Mouse (Mus musculus) intestine, embryonic 16.5 days (tissue): ENCODE data around the gene Gpatch2. TPM values are rescaled to one million over a fixed set of nuclear protein-coding genes. Genes with fewer than 3 reads are reported as not detected.

Experiments used
- ATAC-seq: fragments of 200-750 bp; cut with Nextera tagmentation; 2 replicates; pipeline ENCODE4 v1.8.0; 2017; ENCODE audit warnings: moderate TSS enrichment, moderate library complexity
- H3K27ac ChIP-seq: fragments of 300-500 bp; sonication (generic); 2 replicates; pipeline ENCODE4 v1.5.1; 2014; ENCODE audit warnings: mild to moderate bottlenecking, low read length
- H3K27me3 ChIP-seq: fragments of 300-500 bp; sonication (generic); replicated peaks from 2 replicates; pipeline ENCODE4 v1.6.1; 2014; ENCODE audit warnings: low read length, control low read depth, mixed read lengths; ENCODE audit not compliant: control insufficient read depth, insufficient read depth
- H3K36me3 ChIP-seq: fragments of 300-500 bp; sonication (generic); 2 replicates; pipeline ENCODE4 v1.6.1; 2014; ENCODE audit warnings: low read length, control low read depth; ENCODE audit not compliant: control insufficient read depth, insufficient read depth
- H3K4me1 ChIP-seq: fragments of 300-500 bp; sonication (generic); 2 replicates; pipeline ENCODE4 v1.6.1; 2014; ENCODE audit warnings: low read length, control low read depth, mixed read lengths; ENCODE audit not compliant: control insufficient read depth, insufficient read depth
- H3K4me2 ChIP-seq: fragments of 300-500 bp; sonication (generic); 2 replicates; pipeline ENCODE4 v1.6.1; 2014; ENCODE audit warnings: low read depth, low read length, control low read depth
- H3K4me3 ChIP-seq: fragments of 300-500 bp; sonication (generic); 2 replicates; pipeline ENCODE4 v1.5.1; 2014; ENCODE audit warnings: mild to moderate bottlenecking, low read length
- H3K9ac ChIP-seq: fragments of 300-500 bp; sonication (generic); 2 replicates; pipeline ENCODE4 v1.6.1; 2014; ENCODE audit warnings: low read depth, low read length
- H3K9me3 ChIP-seq: fragments of 300-500 bp; sonication (generic); 2 replicates; pipeline ENCODE4 v1.6.1; 2016; ENCODE audit warnings: low read length, control low read depth; ENCODE audit not compliant: control insufficient read depth
- WGBS: fragments of 180-500 bp; shearing (Covaris S2); extraction: QIAGEN DNeasy Blood & Tissue Kit; methylation state at CpG from one replicate; pipeline ENCODE4 v1.1.7; 2014; 5-methylcytosine and 5-hydroxymethylcytosine counted together
- polyA plus RNA-seq: library from polyadenylated mRNA; unstranded; fragments of >200 nt; fragmentation: Nextera tagmentation; extraction: Ambion mirVana; gene quantifications from 2 replicates; pipeline ENCODE4 v1.2.1, GENCODE M21; 2015

Gene Gpatch2
- polyA plus RNA-seq, 1 experiment from 2014 or later = 16.5 TPM

DNA sequence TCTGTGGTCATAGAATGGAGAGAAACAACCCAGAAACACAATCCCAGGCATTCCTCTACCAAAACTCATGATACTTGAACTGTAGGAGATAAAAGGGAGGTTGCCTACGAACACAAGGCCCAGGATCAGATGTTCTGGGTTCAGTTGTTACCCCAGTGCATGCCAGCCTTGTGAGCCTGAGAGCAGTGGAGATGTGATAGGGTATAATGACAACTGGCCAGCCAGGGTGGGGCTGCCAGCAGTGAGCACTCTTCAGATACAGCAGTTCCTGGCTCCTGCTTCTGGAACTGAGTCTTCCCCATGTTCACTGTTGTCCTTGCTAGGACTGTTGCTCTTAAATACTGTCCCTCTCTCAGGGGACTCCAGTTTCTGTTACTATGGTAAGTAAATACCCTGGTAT, 98.0 kb downstream of the Gpatch2 start:
- H3K36me3 ChIP-seq = no peaks in the 10 kb centered on the region
- no peak overlapping the region for H3K27ac ChIP-seq
- H3K9me3 ChIP-seq = no peaks in the 10 kb centered on the region
- WGBS = 86% methylated on average over 1 of the region's 1 CpGs
- H3K4me2 ChIP-seq = no peak overlapping the region
- no peaks in the 10 kb centered on the region for H3K27me3 ChIP-seq
- H3K9ac ChIP-seq = no peak overlapping the region
- ATAC-seq = peak; percentile 38; the same call in 1 of the 2 replicates
- H3K4me1 ChIP-seq = 0 out of 2 replicates have a peak, but pooled peaks cover 2% of the 10 kb centered on the region
- no peak overlapping the region for H3K4me3 ChIP-seq

- ATAC-seq = peak; percentile 64
- 0 out of 2 replicates have a peak, but pooled peaks cover 2% of the 10 kb centered on the region for H3K4me1 ChIP-seq
- 53% methylated on average over 5 of the region's 5 CpGs for WGBS
These were observed 98.5 kb downstream of the Gpatch2 start for GRCm38 (mm10) chr1:187313763-187314162.

GRCm38 (mm10) chr1:187314516-187314915, 99.2 kb downstream of the Gpatch2 start:
- no peak overlapping the region for H3K9ac ChIP-seq
- H3K4me1 ChIP-seq = 0 out of 2 replicates have a peak, but pooled peaks cover 2% of the 10 kb centered on the region
- H3K27me3 ChIP-seq = no peaks in the 10 kb centered on the region
- no peak overlapping the region for H3K4me3 ChIP-seq
- H3K27ac ChIP-seq = no peak overlapping the region
- no peaks in the 10 kb centered on the region for H3K9me3 ChIP-seq
- H3K36me3 ChIP-seq = no peaks in the 10 kb centered on the region
- no peak overlapping the region for H3K4me2 ChIP-seq
- no peak for ATAC-seq

More at GRCm38 (mm10) chr1:187313763-187314162, 98.5 kb downstream of the Gpatch2 start:
- no peak overlapping the region for H3K4me2 ChIP-seq
- H3K9ac ChIP-seq = no peak overlapping the region
- H3K27me3 ChIP-seq = no peaks in the 10 kb centered on the region
- H3K36me3 ChIP-seq = no peaks in the 10 kb centered on the region
- no peaks in the 10 kb centered on the region for H3K9me3 ChIP-seq
- no peak overlapping the region for H3K27ac ChIP-seq
- H3K4me3 ChIP-seq = no peak overlapping the region

DNA sequence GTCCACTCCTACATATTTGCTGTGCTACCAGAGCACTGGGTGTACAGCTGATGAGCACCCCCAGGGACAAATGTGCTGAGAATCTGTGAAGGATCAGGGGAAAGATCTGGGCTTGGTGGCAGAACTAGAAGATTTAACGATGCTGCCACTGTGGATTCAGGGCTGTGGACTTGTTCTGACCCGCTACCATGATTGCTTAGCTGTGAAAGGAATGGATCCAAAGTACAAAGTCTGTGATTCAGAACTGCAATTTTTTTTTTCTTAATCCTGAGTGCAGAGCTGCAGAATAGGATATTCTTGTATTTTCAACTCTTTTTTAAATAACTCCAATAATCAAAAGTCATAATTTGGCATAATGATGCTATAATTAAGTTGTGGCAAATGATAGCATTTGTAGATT, 100.5 kb downstream of the Gpatch2 start:
- Histone ChIP-seq H3K36me3 (no peaks in the 10 kb centered on the region), H3K27ac (no peak overlapping the region), H3K9ac (no peak overlapping the region), H3K4me1 (0 out of 2 replicates have a peak, but pooled peaks cover 2% of the 10 kb centered on the region), H3K4me3 (no peak overlapping the region), H3K27me3 (no peaks in the 10 kb centered on the region), H3K4me2 (no peak overlapping the region), H3K9me3 (no peaks in the 10 kb centered on the region)
- ATAC-seq = no peak
- WGBS = 72% methylated on average over 2 of the region's 2 CpGs

- Histone ChIP-seq H3K4me3 (no peak overlapping the region), H3K4me1 (0 out of 2 replicates have a peak, but pooled peaks cover 6% of the 10 kb centered on the region), H3K36me3 (no peaks in the 10 kb centered on the region), H3K27ac (no peak overlapping the region), H3K4me2 (no peak overlapping the region), H3K9me3 (no peaks in the 10 kb centered on the region), H3K9ac (no peak overlapping the region), H3K27me3 (no peaks in the 10 kb centered on the region)
- 81% methylated on average over 8 of the region's 8 CpGs for WGBS
- no peak; the same call in 1 of the 2 replicates for ATAC-seq
These were observed 101.2 kb downstream of the Gpatch2 start for GRCm38 (mm10) chr1:187316555-187316954.

DNA sequence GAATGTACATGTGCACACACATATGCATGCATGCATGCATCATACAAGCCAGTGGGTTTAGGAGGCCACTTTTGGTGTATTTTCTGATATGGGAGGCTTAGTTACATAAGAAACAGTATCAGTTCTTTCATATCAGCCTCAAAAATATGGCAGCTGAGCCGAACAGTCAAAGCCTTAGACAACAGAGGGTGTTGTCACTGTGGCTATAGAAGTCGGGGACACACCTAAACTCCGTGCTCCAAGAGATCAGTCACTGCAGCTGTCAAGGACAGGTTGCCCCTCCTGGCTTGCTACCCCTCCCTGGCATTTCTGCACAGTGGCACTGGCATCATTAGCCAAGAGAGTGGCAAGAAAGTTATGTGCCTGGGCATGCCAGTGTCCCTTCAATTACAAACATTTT, 106.5 kb downstream of the Gpatch2 start:
- Histone ChIP-seq H3K27me3 (no peaks in the 10 kb centered on the region), H3K4me2 (no peak overlapping the region), H3K4me3 (no peak overlapping the region), H3K9ac (no peak overlapping the region), H3K4me1 (peaks cover 7% of the 10 kb centered on the region; the same call in 1 of the 2 replicates), H3K36me3 (no peaks in the 10 kb centered on the region), H3K9me3 (no peaks in the 10 kb centered on the region), H3K27ac (0 out of 2 replicates have a peak overlapping the region, but pooled peaks have one; percentile 13)
- no peak for ATAC-seq
- 60% methylated on average over 3 of the region's 3 CpGs for WGBS

DNA sequence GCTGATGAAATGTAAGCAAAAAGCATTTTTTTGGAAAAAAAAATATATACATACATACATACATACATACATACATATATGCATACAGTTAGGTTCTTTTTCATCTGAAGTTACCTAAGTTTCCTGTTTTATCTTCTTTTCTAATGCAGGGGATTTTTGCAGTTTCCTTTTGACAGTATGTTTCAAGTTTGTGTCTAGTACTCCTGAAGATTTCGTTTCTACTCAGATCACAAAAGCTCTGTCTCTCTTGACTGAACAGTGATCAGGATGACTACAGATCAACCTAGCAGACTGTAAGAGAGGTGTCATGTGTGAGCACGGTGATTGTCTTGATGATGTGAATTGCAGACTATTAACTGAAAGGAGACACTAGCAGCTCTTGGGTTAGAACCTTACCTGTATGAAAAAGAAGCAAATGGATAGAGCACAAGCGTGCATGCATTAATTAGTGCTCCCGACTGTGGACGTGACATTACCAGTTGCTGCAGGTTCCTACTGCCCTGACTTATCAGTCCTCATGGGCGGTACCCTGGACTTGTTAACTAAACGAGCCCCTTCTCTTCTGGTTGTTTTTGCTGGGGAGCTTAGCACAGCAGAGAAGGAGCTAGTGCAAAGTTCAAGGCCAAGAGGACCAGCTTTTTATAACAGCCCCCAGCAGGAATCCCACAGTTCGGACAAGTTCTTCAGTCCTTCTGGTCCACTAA, 107.3 kb downstream of the Gpatch2 start:
- Histone ChIP-seq H3K9ac (no peak overlapping the region), H3K36me3 (no peaks in the 10 kb centered on the region), H3K9me3 (no peaks in the 10 kb centered on the region), H3K27ac (peak overlapping the region; percentile 70), H3K4me2 (no peak overlapping the region), H3K4me3 (no peak overlapping the region), H3K4me1 (peaks cover 7% of the 10 kb centered on the region; the same call in 1 of the 2 replicates), H3K27me3 (no peaks in the 10 kb centered on the region)
- peak; percentile 94 for ATAC-seq
- WGBS = 62% methylated on average over 8 of the region's 8 CpGs

DNA sequence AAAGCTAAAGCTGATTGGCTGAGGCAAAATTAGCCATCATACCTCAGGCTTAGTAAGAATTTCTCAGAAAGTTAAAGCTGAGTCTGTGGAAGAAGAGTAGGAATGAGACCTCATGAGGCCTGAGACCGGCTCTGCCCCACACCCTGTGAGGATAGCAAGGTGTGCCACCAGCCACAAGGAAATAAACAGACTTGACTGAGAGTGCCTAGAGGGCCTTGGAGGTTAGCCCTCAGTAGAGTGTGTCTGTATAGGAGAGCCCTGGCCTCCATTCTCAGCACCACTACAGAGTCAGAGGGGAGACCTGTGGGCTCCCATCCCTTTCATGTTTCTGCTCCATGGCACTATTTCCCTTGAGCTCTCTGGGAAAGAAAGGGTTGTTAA, 107.9 kb downstream of the Gpatch2 start:
- 65% methylated on average over 1 of the region's 1 CpGs for WGBS
- Histone ChIP-seq H3K4me2 (no peak overlapping the region), H3K27me3 (no peaks in the 10 kb centered on the region), H3K4me3 (no peak overlapping the region), H3K36me3 (no peaks in the 10 kb centered on the region), H3K9ac (no peak overlapping the region), H3K9me3 (no peaks in the 10 kb centered on the region), H3K4me1 (peaks cover 7% of the 10 kb centered on the region; the same call in 1 of the 2 replicates), H3K27ac (peak overlapping the region; percentile 70)
- peak; percentile 95 for ATAC-seq

DNA sequence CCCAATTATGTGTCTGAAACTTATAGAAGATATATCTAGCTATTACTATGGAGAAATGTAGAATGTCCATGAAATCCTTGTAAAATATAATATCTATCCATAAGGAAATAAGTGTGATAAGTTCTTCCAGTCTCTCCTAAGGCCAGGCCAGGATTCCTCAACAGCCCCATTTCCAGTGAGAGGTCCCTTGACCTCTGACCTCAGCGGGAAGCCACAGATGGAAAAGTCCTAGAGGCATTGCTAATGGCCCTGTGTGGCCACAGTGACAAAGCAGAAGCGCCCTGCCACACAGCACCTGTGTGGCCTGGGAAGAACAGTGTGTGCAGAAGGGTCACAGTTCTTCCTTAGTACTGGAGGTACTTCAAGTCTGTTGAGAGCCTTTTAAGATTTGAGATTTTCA, 127.2 kb downstream of the Gpatch2 start:
- no peak for ATAC-seq
- no peak overlapping the region for H3K4me2 ChIP-seq
- no peak overlapping the region for H3K4me3 ChIP-seq
- H3K9ac ChIP-seq = no peak overlapping the region
- no peaks in the 10 kb centered on the region for H3K27me3 ChIP-seq
- H3K4me1 ChIP-seq = no peaks in the 10 kb centered on the region
- 0 out of 2 replicates have a peak, but pooled peaks cover 2% of the 10 kb centered on the region for H3K36me3 ChIP-seq
- H3K27ac ChIP-seq = no peak overlapping the region
- WGBS = 62% methylated on average over 2 of the region's 2 CpGs
- H3K9me3 ChIP-seq = no peaks in the 10 kb centered on the region
